Mouse (Mus musculus): ENCODE results near the gene Capn9. TPM values are rescaled to one million over a fixed set of nuclear protein-coding genes. Genes with fewer than 3 reads are reported as not detected.

Gene Capn9
- total and polyA plus RNA-seq, 3 experiments: 0.10 TPM; not detected in 2

DNA sequence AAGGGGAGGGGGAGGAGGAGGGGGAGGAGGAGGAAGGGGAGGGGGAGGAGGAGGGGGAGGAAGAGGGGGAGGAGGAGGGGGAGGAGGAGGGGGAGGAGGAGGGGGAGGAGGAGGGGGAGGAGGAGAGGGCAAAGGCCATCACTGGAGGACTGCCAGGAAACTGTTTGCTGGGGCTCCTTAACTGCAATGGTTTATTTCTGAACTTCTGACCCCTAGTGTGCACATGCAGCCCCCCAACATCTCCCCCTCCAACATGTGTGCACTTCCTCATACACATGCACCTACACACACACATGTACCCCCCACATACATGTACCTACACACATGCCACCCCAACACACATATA lies 3.5 kb upstream of the Capn9 start:
- H3K79me2 ChIP-seq (replicated peaks; ENCODE audit: control insufficient read depth, extremely low read depth, insufficient read depth, poor library complexity, severe bottlenecking): no peaks in the 10 kb centered on the region
- dilution Hi-C loops (cut with MboI; ENCODE audit: extremely low pct_ligation_motif_present, extremely low pct_unique_long_range_greater_than_20kb, low sequenced_read_pairs): no loop called here
- no peak overlapping the region for H3K4me2 ChIP-seq (ENCODE audit: insufficient read depth, low read depth, poor library complexity, severe bottlenecking)
- peaks cover 10 to 28% of the 10 kb centered on the region in 2 experiments for H3K4me1 ChIP-seq (ENCODE audit: control insufficient read depth in 1 of 2, insufficient read depth in 2 of 2)
- in situ Hi-C loops (cut with MboI; ENCODE audit: low pct_ligation_motif_present, low pct_unique_long_range_greater_than_20kb, low sequenced_read_pairs): no loop called here
- TF ChIP-seq CTCF (conservative IDR thresholded peaks at IDR 0.05 in 1 of 2, IDR thresholded peaks at IDR 0.05 in 1 of 2; ENCODE audit: low read depth in 2 of 2, low read length in 2 of 2): no peak
- TF ChIP-seq ZKSCAN1 (IDR thresholded peaks at IDR 0.05; ENCODE audit: borderline replicate concordance, low read depth, low read length): no peak
- H3K9me3 ChIP-seq (replicated peaks; ENCODE audit: low read length): peaks cover 3% of the 10 kb centered on the region
- no peak for DNase-seq (ENCODE audit: extremely low read depth)
- H3K27ac ChIP-seq (ENCODE audit: insufficient read depth, low read depth): no peak overlapping the region
- no peaks in the 10 kb centered on the region for H3K36me3 ChIP-seq (replicated peaks in 1 of 2; ENCODE audit: control insufficient read depth in 1 of 2, insufficient read depth in 1 of 2, low read length in 1 of 2)
- H3K27me3 ChIP-seq (replicated peaks): peaks cover 34% of the 10 kb centered on the region
- H3K4me3 ChIP-seq (replicated peaks in 1 of 3; ENCODE audit: low read depth in 2 of 3, low read length in 2 of 3, poor library complexity in 1 of 3): no peak overlapping the region
- H3K9ac ChIP-seq (ENCODE audit: insufficient read depth, low read depth): no peak overlapping the region

DNA sequence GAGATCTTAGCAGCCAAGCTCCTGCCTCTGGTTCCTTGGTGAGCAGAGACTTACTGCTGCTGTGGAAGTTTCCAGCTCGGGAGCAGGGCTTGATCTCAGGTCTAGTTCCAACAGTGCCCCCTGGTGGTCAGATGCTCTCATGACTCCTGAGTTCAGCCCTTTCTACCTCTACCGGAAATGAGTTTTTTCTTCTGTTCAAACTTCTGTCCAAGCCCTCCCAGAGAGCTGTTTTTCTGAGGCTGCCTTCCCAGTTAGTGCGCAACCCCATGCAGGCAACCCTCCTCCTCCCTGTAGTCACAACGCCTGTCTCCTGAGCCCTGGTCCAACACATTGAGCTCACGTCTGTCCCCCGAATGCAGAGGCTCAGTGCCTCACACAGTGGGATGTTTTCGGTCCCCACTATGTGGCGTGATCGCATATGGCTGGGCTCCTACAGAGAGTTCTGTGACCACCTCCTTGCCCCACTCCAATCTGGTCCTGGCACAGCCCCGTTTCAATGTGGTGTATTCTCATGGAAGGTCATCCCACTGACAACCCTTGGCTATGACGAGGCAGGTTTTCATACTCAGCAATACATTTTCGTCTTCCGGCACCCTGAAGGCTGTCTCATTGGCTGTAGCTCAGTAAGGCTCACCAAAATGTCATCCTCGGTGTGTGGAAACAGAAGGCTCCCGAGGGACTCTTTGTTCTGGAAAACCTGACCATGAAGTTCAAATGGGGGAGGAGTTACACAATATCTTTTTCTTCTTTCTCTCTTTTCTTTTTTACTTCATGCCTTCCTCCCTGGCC lies 2.2 kb upstream of the Capn9 start:
- Histone ChIP-seq H3K9ac (ENCODE audit: insufficient read depth, low read depth) (peak overlapping the region; percentile 3), H3K79me2 (replicated peaks; ENCODE audit: control insufficient read depth, extremely low read depth, insufficient read depth, poor library complexity, severe bottlenecking) (no peaks in the 10 kb centered on the region), H3K4me1 (ENCODE audit: control insufficient read depth in 1 of 2, insufficient read depth in 2 of 2) (peaks cover 10 to 28% of the 10 kb centered on the region in 2 experiments), H3K4me3 (replicated peaks in 1 of 3; ENCODE audit: low read depth in 2 of 3, low read length in 2 of 3, poor library complexity in 1 of 3) (peak overlapping the region; percentile 34 to 55 (median 49)), H3K27ac (ENCODE audit: insufficient read depth, low read depth) (peak overlapping the region; percentile 2; the same call in 1 of the 2 replicates), H3K4me2 (ENCODE audit: insufficient read depth, low read depth, poor library complexity, severe bottlenecking) (peak overlapping the region; percentile 38), H3K9me3 (replicated peaks; ENCODE audit: low read length) (peaks cover 3% of the 10 kb centered on the region), H3K27me3 (replicated peaks) (peaks cover 24% of the 10 kb centered on the region), H3K36me3 (replicated peaks in 1 of 2; ENCODE audit: control insufficient read depth in 1 of 2, insufficient read depth in 1 of 2, low read length in 1 of 2) (no peaks in the 10 kb centered on the region)
- peak; percentile 94 for DNase-seq (ENCODE audit: extremely low read depth)
- in situ Hi-C loops (cut with MboI; ENCODE audit: low pct_ligation_motif_present, low pct_unique_long_range_greater_than_20kb, low sequenced_read_pairs) (no loop called here), dilution Hi-C loops (cut with MboI; ENCODE audit: extremely low pct_ligation_motif_present, extremely low pct_unique_long_range_greater_than_20kb, low sequenced_read_pairs) (no loop called here)
- TF ChIP-seq JUN (IDR thresholded peaks at IDR 0.05; ENCODE audit: insufficient read depth, low read depth, low read length) (peak; percentile 15; the same call in 1 of the 2 replicates), MAZ (IDR thresholded peaks at IDR 0.05; ENCODE audit: low read depth, low read length) (no peak), BHLHE40 (IDR thresholded peaks at IDR 0.05; ENCODE audit: low read depth, low read length) (no peak; the same call in 1 of the 2 replicates), RCOR1 (conservative IDR thresholded peaks at IDR 0.05; ENCODE audit: low read depth, low read length) (no peak), PAX5 (IDR thresholded peaks at IDR 0.05; ENCODE audit: low read length) (no peak), ZKSCAN1 (IDR thresholded peaks at IDR 0.05; ENCODE audit: borderline replicate concordance, low read depth, low read length) (peak; percentile 93), ZMIZ1 (IDR thresholded peaks at IDR 0.05; ENCODE audit: low read depth, low read length) (no peak), ZC3H11A (IDR thresholded peaks at IDR 0.05; ENCODE audit: low read depth, low read length) (no peak), TCF12 (IDR thresholded peaks at IDR 0.05; ENCODE audit: low read depth, low read length) (peak; percentile 51; the same call in 1 of the 2 replicates), JUND (conservative IDR thresholded peaks at IDR 0.05; ENCODE audit: low read depth, low read length) (peak; percentile 37; the same call in 1 of the 2 replicates), CHD1 (IDR thresholded peaks at IDR 0.05; ENCODE audit: low read depth, low read length) (no peak; the same call in 1 of the 2 replicates), MYC (IDR thresholded peaks at IDR 0.05; ENCODE audit: low read depth, low read length) (peak; percentile 69; the same call in 1 of the 2 replicates), MAX (IDR thresholded peaks at IDR 0.05; ENCODE audit: low read length) (peak; percentile 21; the same call in 1 of the 2 replicates), MEF2A (IDR thresholded peaks at IDR 0.05; ENCODE audit: borderline replicate concordance, low read depth, low read length) (no peak), IRF4 (IDR thresholded peaks at IDR 0.05; ENCODE audit: low read depth, low read length) (peak; percentile 33; the same call in 1 of the 2 replicates), POLR2A (IDR thresholded peaks at IDR 0.05; ENCODE audit: low read depth, low read length) (peak; percentile 70), SIN3A (IDR thresholded peaks at IDR 0.05; ENCODE audit: low read length) (peak; percentile 69; the same call in 1 of the 2 replicates), USF2 (conservative IDR thresholded peaks at IDR 0.05; ENCODE audit: low read depth, low read length) (no peak), NRF1 (IDR thresholded peaks at IDR 0.05; ENCODE audit: low read depth, low read length) (no peak; the same call in 1 of the 2 replicates), USF1 (IDR thresholded peaks at IDR 0.05; ENCODE audit: low read depth, low read length) (no peak), TBP (conservative IDR thresholded peaks at IDR 0.05; ENCODE audit: low read depth, low read length) (peak; percentile 55; the same call in 1 of the 2 replicates), NELFE (IDR thresholded peaks at IDR 0.05; ENCODE audit: low read depth, low read length) (peak; percentile 32; the same call in 1 of the 2 replicates), EP300 (IDR thresholded peaks at IDR 0.05; ENCODE audit: low read length) (peak; percentile 45), HCFC1 (IDR thresholded peaks at IDR 0.05; ENCODE audit: low read depth, low read length) (no peak; the same call in 1 of the 2 replicates), RAD21 (IDR thresholded peaks at IDR 0.05; ENCODE audit: low read depth, low read length) (peak; percentile 80), E2F4 (IDR thresholded peaks at IDR 0.05; ENCODE audit: insufficient replicate concordance, low read depth, low read length) (no peak), CHD2 (IDR thresholded peaks at IDR 0.05; ENCODE audit: low read length) (no peak), ELF1 (IDR thresholded peaks at IDR 0.05; ENCODE audit: low read depth, low read length) (peak; percentile 68), KAT2A (IDR thresholded peaks at IDR 0.05; ENCODE audit: insufficient replicate concordance, low read length) (0 out of 2 replicates have a peak, but pooled peaks have one; percentile 17), ETS1 (conservative IDR thresholded peaks at IDR 0.05; ENCODE audit: low read depth, low read length) (no peak)

Measured in CH12.LX (cell line).